Mouse (Mus musculus): Measurements from ENCODE around the gene Pard3b. TPM values are rescaled to one million over a fixed set of nuclear protein-coding genes. Genes with fewer than 3 reads are reported as not detected.

Pard3b gene
- polyA plus RNA-seq, 1 experiment = 5.6 TPM

GRCm38 (mm10) chr1:62488871-62489270 is 850.2 kb downstream of the Pard3b start:
- Histone ChIP-seq H3K9me3 (peaks cover 3% of the 10 kb centered on the region; the same call in 1 of the 2 replicates), H3K27me3 (replicated peaks) (no peaks in the 10 kb centered on the region), H3K4me1 (no peaks in the 10 kb centered on the region), H3K4me3 (replicated peaks) (no peak overlapping the region), H3K36me3 (replicated peaks; ENCODE audit: low read length) (no peaks in the 10 kb centered on the region)
- TF ChIP-seq FLI1 (IDR thresholded peaks at IDR 0.05; ENCODE audit: low read length) = no peak
- TF ChIP-seq GATA1 (IDR thresholded peaks at IDR 0.05; ENCODE audit: borderline replicate concordance, low read length) = no peak

- Histone ChIP-seq H3K36me3 (replicated peaks; ENCODE audit: low read length) (no peaks in the 10 kb centered on the region), H3K4me3 (replicated peaks) (no peak overlapping the region)
- TF ChIP-seq GATA1 (IDR thresholded peaks at IDR 0.05; ENCODE audit: borderline replicate concordance, low read length) (no peak), FLI1 (IDR thresholded peaks at IDR 0.05; ENCODE audit: low read length) (no peak)
These were observed 860.5 kb downstream of the Pard3b start for GRCm38 (mm10) chr1:62499146-62499545.

GRCm38 (mm10) chr1:62510501-62510900 is 871.9 kb downstream of the Pard3b start:
- Histone ChIP-seq H3K4me3 (replicated peaks) (no peak overlapping the region), H3K36me3 (replicated peaks; ENCODE audit: low read length) (no peaks in the 10 kb centered on the region), H3K4me1 (no peaks in the 10 kb centered on the region), H3K27me3 (replicated peaks) (no peaks in the 10 kb centered on the region), H3K9me3 (no peaks in the 10 kb centered on the region)
- TF ChIP-seq GATA1 (IDR thresholded peaks at IDR 0.05; ENCODE audit: borderline replicate concordance, low read length) (no peak), FLI1 (IDR thresholded peaks at IDR 0.05; ENCODE audit: low read length) (no peak)

More at GRCm38 (mm10) chr1:62499146-62499545, 860.5 kb downstream of the Pard3b start:
- Histone ChIP-seq H3K4me1 (peaks cover 5% of the 10 kb centered on the region; the same call in 1 of the 2 replicates), H3K9me3 (peaks cover 13% of the 10 kb centered on the region), H3K27me3 (replicated peaks) (no peaks in the 10 kb centered on the region)

- no peak for TF ChIP-seq GATA1 (IDR thresholded peaks at IDR 0.05; ENCODE audit: borderline replicate concordance, low read length)
- no peak for TF ChIP-seq FLI1 (IDR thresholded peaks at IDR 0.05; ENCODE audit: low read length)
- no peak overlapping the region for H3K4me3 ChIP-seq (replicated peaks)
- H3K36me3 ChIP-seq (replicated peaks; ENCODE audit: low read length) = no peaks in the 10 kb centered on the region
- no peaks in the 10 kb centered on the region for H3K4me1 ChIP-seq
- no peaks in the 10 kb centered on the region for H3K9me3 ChIP-seq
- H3K27me3 ChIP-seq (replicated peaks) = no peaks in the 10 kb centered on the region
These were observed 873.1 kb downstream of the Pard3b start for GRCm38 (mm10) chr1:62511681-62512080.

- no peaks in the 10 kb centered on the region for H3K36me3 ChIP-seq (replicated peaks; ENCODE audit: low read length)
- no peaks in the 10 kb centered on the region for H3K9me3 ChIP-seq
- H3K4me1 ChIP-seq = peaks cover 4% of the 10 kb centered on the region; the same call in 1 of the 2 replicates
- TF ChIP-seq GATA1 (IDR thresholded peaks at IDR 0.05; ENCODE audit: borderline replicate concordance, low read length) (no peak), FLI1 (IDR thresholded peaks at IDR 0.05; ENCODE audit: low read length) (no peak)
- H3K27me3 ChIP-seq (replicated peaks) = no peaks in the 10 kb centered on the region
- no peak overlapping the region for H3K4me3 ChIP-seq (replicated peaks)
These were observed 880.1 kb downstream of the Pard3b start for GRCm38 (mm10) chr1:62518621-62519213.

GRCm38 (mm10) chr1:62521368-62521767 is 882.7 kb downstream of the Pard3b start:
- no peak for TF ChIP-seq FLI1 (IDR thresholded peaks at IDR 0.05; ENCODE audit: low read length)
- no peak for TF ChIP-seq GATA1 (IDR thresholded peaks at IDR 0.05; ENCODE audit: borderline replicate concordance, low read length)
- H3K36me3 ChIP-seq (replicated peaks; ENCODE audit: low read length) = no peaks in the 10 kb centered on the region
- H3K9me3 ChIP-seq = no peaks in the 10 kb centered on the region

GRCm38 (mm10) chr1:62522761-62523160 is 884.1 kb downstream of the Pard3b start:
- Histone ChIP-seq H3K4me3 (replicated peaks) (no peak overlapping the region), H3K36me3 (replicated peaks; ENCODE audit: low read length) (no peaks in the 10 kb centered on the region), H3K27me3 (replicated peaks) (no peaks in the 10 kb centered on the region), H3K9me3 (no peaks in the 10 kb centered on the region), H3K4me1 (peaks cover 4% of the 10 kb centered on the region; the same call in 1 of the 2 replicates)
- TF ChIP-seq FLI1 (IDR thresholded peaks at IDR 0.05; ENCODE audit: low read length) (no peak), GATA1 (IDR thresholded peaks at IDR 0.05; ENCODE audit: borderline replicate concordance, low read length) (no peak)

More at GRCm38 (mm10) chr1:62521368-62521767, 882.7 kb downstream of the Pard3b start:
- H3K27me3 ChIP-seq (replicated peaks) = no peaks in the 10 kb centered on the region
- peaks cover 4% of the 10 kb centered on the region; the same call in 1 of the 2 replicates for H3K4me1 ChIP-seq
- H3K4me3 ChIP-seq (replicated peaks) = no peak overlapping the region

GRCm38 (mm10) chr1:62527788-62528187 is 889.2 kb downstream of the Pard3b start:
- Histone ChIP-seq H3K36me3 (replicated peaks; ENCODE audit: low read length) (no peaks in the 10 kb centered on the region), H3K4me3 (replicated peaks) (no peak overlapping the region), H3K4me1 (no peaks in the 10 kb centered on the region), H3K27me3 (replicated peaks) (no peaks in the 10 kb centered on the region), H3K9me3 (no peaks in the 10 kb centered on the region)
- TF ChIP-seq GATA1 (IDR thresholded peaks at IDR 0.05; ENCODE audit: borderline replicate concordance, low read length) = no peak
- no peak for TF ChIP-seq FLI1 (IDR thresholded peaks at IDR 0.05; ENCODE audit: low read length)

- H3K4me3 ChIP-seq (replicated peaks) = no peak overlapping the region
- no peaks in the 10 kb centered on the region for H3K27me3 ChIP-seq (replicated peaks)
- H3K36me3 ChIP-seq (replicated peaks; ENCODE audit: low read length) = peaks cover 2% of the 10 kb centered on the region
- no peaks in the 10 kb centered on the region for H3K9me3 ChIP-seq
- H3K4me1 ChIP-seq = no peaks in the 10 kb centered on the region
- TF ChIP-seq GATA1 (IDR thresholded peaks at IDR 0.05; ENCODE audit: borderline replicate concordance, low read length) (no peak), FLI1 (IDR thresholded peaks at IDR 0.05; ENCODE audit: low read length) (no peak)
These were observed 891.3 kb downstream of the Pard3b start for GRCm38 (mm10) chr1:62529941-62530340.

GRCm38 (mm10) chr1:62532426-62533126 is 894.0 kb downstream of the Pard3b start:
- no peaks in the 10 kb centered on the region for H3K9me3 ChIP-seq
- no peak for TF ChIP-seq FLI1 (IDR thresholded peaks at IDR 0.05; ENCODE audit: low read length)
- no peak for TF ChIP-seq GATA1 (IDR thresholded peaks at IDR 0.05; ENCODE audit: borderline replicate concordance, low read length)
- no peaks in the 10 kb centered on the region for H3K27me3 ChIP-seq (replicated peaks)

More at GRCm38 (mm10) chr1:62532426-62533126, 894.0 kb downstream of the Pard3b start:
- Histone ChIP-seq H3K4me3 (replicated peaks) (no peak overlapping the region), H3K4me1 (no peaks in the 10 kb centered on the region), H3K36me3 (replicated peaks; ENCODE audit: low read length) (peaks cover 2% of the 10 kb centered on the region)

Measured in megakaryocyte, embryonic 14.5 days (primary cell).